Mouse (Mus musculus) hindbrain, postnatal 0 days (tissue): Measurements from ENCODE around the gene Tmem217. TPM values are rescaled to one million over a fixed set of nuclear protein-coding genes. Genes with fewer than 3 reads are reported as not detected.

Experiments
- ATAC-seq: fragments of 200-750 bp; cut with Nextera tagmentation; 2 replicates; pipeline ENCODE4 v1.8.0; 2017; ENCODE audit warnings: mild to moderate bottlenecking, moderate TSS enrichment, moderate library complexity
- DNase-seq: peaks from one replicate; pipeline ENCODE4 v3.0.0-alpha.2; 2015; ENCODE audit warnings: low spot score
- H3K27ac ChIP-seq: fragments of 300-500 bp; sonication (generic); 2 replicates; pipeline ENCODE4 v1.5.1; 2014; ENCODE audit warnings: mild to moderate bottlenecking
- H3K27me3 ChIP-seq: fragments of 300-500 bp; sonication (generic); 2 replicates; pipeline ENCODE4 v1.6.1; 2014; ENCODE audit warnings: low read length, mixed read lengths; ENCODE audit not compliant: insufficient read depth
- H3K36me3 ChIP-seq: fragments of 300-500 bp; sonication (generic); 2 replicates; pipeline ENCODE4 v1.6.1; 2014; ENCODE audit warnings: low read length, mixed read lengths; ENCODE audit not compliant: insufficient read depth
- H3K4me1 ChIP-seq: fragments of 300-500 bp; sonication (generic); 2 replicates; pipeline ENCODE4 v1.6.1; 2014; ENCODE audit warnings: antibody characterized with exemption, low read length, mixed read lengths; ENCODE audit not compliant: insufficient read depth
- H3K4me2 ChIP-seq: fragments of 300-500 bp; sonication (generic); 2 replicates; pipeline ENCODE4 v1.6.1; 2014; ENCODE audit warnings: low read depth, mild to moderate bottlenecking, low read length, moderate library complexity, mixed read lengths
- H3K4me3 ChIP-seq: fragments of 300-500 bp; sonication (generic); 2 replicates; pipeline ENCODE4 v1.5.1; 2014; ENCODE audit warnings: low read length
- H3K9ac ChIP-seq: fragments of 300-500 bp; sonication (generic); replicated peaks from 2 replicates; pipeline ENCODE4 v1.6.1; 2014; ENCODE audit warnings: mild to moderate bottlenecking, low read length, moderate library complexity, mixed read lengths
- H3K9me3 ChIP-seq: fragments of 300-500 bp; sonication (generic); 2 replicates; pipeline ENCODE4 v1.6.1; 2016; ENCODE audit warnings: low read length, mixed read lengths
- CTCF ChIP-seq: IDR thresholded peaks from 2 replicates; pipeline ENCODE4 v1.5.1; 2016; ENCODE audit warnings: antibody characterized with exemption, control low read depth, low read depth
- WGBS: fragments of 180-500 bp; shearing (Covaris S2); extraction: QIAGEN DNeasy Blood & Tissue Kit; methylation state at CpG from one replicate; pipeline ENCODE4 v1.1.7; 2014; 5-methylcytosine and 5-hydroxymethylcytosine counted together
- polyA plus RNA-seq: library from polyadenylated mRNA; unstranded; fragments of >200 nt; fragmentation: Nextera tagmentation; extraction: Ambion mirVana; gene quantifications from 2 replicates; pipeline ENCODE4 v1.2.1, GENCODE M21; 2015
- total RNA-seq: library from RNA; depleted of rRNA; stranded (reverse); fragments of >200 nt; gene quantifications from 2 replicates; pipeline ENCODE4 v1.2.3, GENCODE M21; 2014

Tmem217 gene
- total and polyA plus RNA-seq, 2 experiments from 2014 or later, result 0.90 TPM; not detected in 1

- 73% methylated on average over 12 of the region's 12 CpGs for WGBS
- DNase-seq (no peak), ATAC-seq (no peak)
- Histone ChIP-seq H3K36me3 (no peaks in the 10 kb centered on the region), H3K9ac (no peak overlapping the region), H3K27me3 (no peaks in the 10 kb centered on the region), H3K27ac (no peak overlapping the region), H3K9me3 (no peaks in the 10 kb centered on the region), H3K4me2 (no peak overlapping the region), H3K4me3 (no peak overlapping the region), H3K4me1 (no peaks in the 10 kb centered on the region)
- TF ChIP-seq CTCF, result no peak
Measured at GRCm38 (mm10) chr17:29508927-29509608, 43.1 kb downstream of the Tmem217 start.

- H3K4me2 ChIP-seq, result 0 out of 2 replicates have a peak overlapping the region, but pooled peaks have one; percentile 38
- H3K27ac ChIP-seq, result no peak overlapping the region
- H3K4me3 ChIP-seq, result no peak overlapping the region
- no peak for ATAC-seq
- no peak for DNase-seq
- no peaks in the 10 kb centered on the region for H3K4me1 ChIP-seq
- H3K9ac ChIP-seq, result no peak overlapping the region
- TF ChIP-seq CTCF, result peak; percentile 46
- H3K36me3 ChIP-seq, result no peaks in the 10 kb centered on the region
- H3K27me3 ChIP-seq, result no peaks in the 10 kb centered on the region
- 82% methylated on average over 5 of the region's 5 CpGs for WGBS
- H3K9me3 ChIP-seq, result no peaks in the 10 kb centered on the region
Measured at GRCm38 (mm10) chr17:29503700-29504099, 48.5 kb downstream of the Tmem217 start.

- no peak overlapping the region; the same call in 1 of the 2 replicates for H3K9ac ChIP-seq
- peak overlapping the region; percentile 38; the same call in 1 of the 2 replicates for H3K4me2 ChIP-seq
- H3K4me1 ChIP-seq, result no peaks in the 10 kb centered on the region
- no peak for DNase-seq
- H3K27ac ChIP-seq, result no peak overlapping the region
- 16% methylated on average over 32 of the region's 32 CpGs for WGBS
- H3K27me3 ChIP-seq, result no peaks in the 10 kb centered on the region
- H3K36me3 ChIP-seq, result no peaks in the 10 kb centered on the region
- no peak for TF ChIP-seq CTCF
- H3K9me3 ChIP-seq, result no peaks in the 10 kb centered on the region
- no peak overlapping the region for H3K4me3 ChIP-seq
- ATAC-seq, result no peak
Measured at GRCm38 (mm10) chr17:29502669-29503665, 49.2 kb downstream of the Tmem217 start.

DNA sequence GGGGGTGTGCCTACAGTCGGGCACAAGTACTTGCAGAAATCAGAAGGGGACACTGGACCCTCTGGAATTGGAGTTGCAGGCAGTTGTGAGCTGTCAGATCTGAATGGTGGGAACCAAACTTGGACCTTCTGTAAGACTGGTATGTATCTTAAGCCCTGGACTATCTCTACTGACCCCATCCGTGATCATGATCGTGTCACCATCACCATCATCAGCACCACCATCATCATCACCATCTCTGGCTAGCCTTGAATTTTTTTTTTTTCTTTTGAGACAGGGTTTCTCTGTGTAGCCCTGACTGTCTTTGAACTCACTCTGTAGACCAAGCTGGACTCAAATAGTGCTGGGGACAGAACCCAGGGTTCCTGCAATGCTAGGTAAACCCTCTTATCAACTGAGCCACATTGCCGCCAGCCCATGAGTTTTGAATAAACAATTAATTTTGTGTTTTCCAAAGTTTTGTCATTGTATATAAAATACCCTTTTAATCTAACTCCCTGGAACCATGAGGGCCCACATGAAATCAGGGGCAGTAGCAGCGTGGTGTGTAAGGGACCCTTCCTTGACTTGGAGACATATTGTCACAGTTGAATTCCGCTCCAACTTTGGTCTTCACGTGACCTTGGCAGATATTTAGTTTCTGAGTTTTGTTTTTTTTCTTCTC lies 50.0 kb downstream of the Tmem217 start:
- no peak for DNase-seq
- no peak for ATAC-seq

DNA sequence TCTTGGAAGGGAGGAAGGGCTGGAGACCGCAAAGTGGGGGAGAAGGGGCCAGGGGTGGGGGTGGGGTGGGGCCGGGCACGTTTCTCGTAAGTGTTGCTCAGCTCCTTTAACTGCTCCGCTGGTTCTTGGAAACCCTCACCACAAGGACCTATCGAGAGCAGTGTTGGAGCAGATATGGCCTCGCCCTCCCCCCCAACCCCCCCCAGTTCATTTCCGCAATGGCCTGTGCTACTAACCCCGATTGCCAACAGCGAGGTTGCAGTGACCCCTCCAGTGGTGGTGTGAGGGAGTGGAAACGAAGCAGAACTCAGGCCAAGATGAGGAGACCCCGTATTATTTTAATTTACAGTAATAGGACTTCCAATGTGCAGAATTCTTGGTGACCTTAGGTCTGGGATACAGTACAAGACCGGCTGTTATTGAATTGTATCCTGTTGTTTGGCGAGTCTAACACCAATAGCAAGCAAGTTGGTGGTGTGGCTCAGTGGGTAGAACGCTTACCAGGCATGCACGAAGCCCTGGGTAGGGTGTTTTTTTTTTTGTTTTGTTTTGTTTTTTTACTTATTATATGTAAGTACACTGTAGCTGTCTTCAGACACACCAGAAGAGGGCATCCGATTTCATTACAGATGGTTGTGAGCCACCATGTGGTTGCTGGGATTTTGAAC lies 51.2 kb downstream of the Tmem217 start:
- H3K36me3 ChIP-seq, result no peaks in the 10 kb centered on the region
- H3K9me3 ChIP-seq, result no peaks in the 10 kb centered on the region
- DNase-seq, result no peak
- H3K4me1 ChIP-seq, result no peaks in the 10 kb centered on the region
- H3K27ac ChIP-seq, result no peak overlapping the region
- WGBS, result 77% methylated on average over 17 of the region's 17 CpGs
- ATAC-seq, result peak; percentile 18; the same call in 1 of the 2 replicates
- TF ChIP-seq CTCF, result no peak
- no peak overlapping the region for H3K4me3 ChIP-seq
- H3K4me2 ChIP-seq, result no peak overlapping the region
- no peak overlapping the region for H3K9ac ChIP-seq
- H3K27me3 ChIP-seq, result no peaks in the 10 kb centered on the region

More for the DNA sequence above, 50.0 kb downstream of the Tmem217 start:
- no peaks in the 10 kb centered on the region for H3K27me3 ChIP-seq
- no peaks in the 10 kb centered on the region for H3K36me3 ChIP-seq
- 77% methylated on average over 7 of the region's 7 CpGs for WGBS
- no peak for TF ChIP-seq CTCF
- H3K4me3 ChIP-seq, result no peak overlapping the region
- H3K4me1 ChIP-seq, result no peaks in the 10 kb centered on the region
- no peak overlapping the region for H3K27ac ChIP-seq
- H3K9ac ChIP-seq, result no peak overlapping the region
- no peak overlapping the region for H3K4me2 ChIP-seq
- H3K9me3 ChIP-seq, result no peaks in the 10 kb centered on the region

DNA sequence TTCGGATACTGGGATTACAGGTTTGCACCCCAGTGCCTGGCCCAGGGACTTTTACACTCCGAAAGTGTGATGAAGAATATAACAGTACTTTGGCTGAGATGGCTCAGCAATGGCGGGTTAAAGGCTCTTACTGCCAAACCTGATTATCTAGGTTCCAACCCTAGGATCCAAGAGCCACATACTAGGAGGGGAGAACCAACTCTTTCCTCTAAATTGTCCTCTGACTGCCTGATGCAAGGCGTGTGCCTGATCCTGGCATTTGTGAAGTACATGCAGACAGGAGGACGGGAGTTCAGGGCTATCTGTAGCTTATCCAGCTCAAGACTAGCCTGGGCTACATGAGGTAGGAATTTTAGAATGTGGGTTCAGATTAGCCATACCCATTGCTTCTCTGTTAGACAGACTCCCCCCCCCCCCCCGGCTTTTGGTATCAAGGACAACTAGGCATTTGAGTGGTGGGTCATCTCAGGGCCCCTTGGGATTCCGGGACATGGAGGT lies 51.9 kb downstream of the Tmem217 start:
- Histone ChIP-seq H3K9me3 (no peaks in the 10 kb centered on the region), H3K9ac (no peak overlapping the region), H3K27ac (no peak overlapping the region), H3K4me3 (no peak overlapping the region), H3K4me1 (no peaks in the 10 kb centered on the region), H3K27me3 (no peaks in the 10 kb centered on the region), H3K36me3 (no peaks in the 10 kb centered on the region), H3K4me2 (no peak overlapping the region)
- 83% methylated on average over 7 of the region's 7 CpGs for WGBS
- no peak for DNase-seq
- ATAC-seq, result no peak
- TF ChIP-seq CTCF, result no peak
